Mouse (Mus musculus) stomach, embryonic 16.5 days (tissue): Measurements from ENCODE around the gene Fzr1. TPM values are rescaled to one million over a fixed set of nuclear protein-coding genes. Genes with fewer than 3 reads are reported as not detected.

Source experiments
- ATAC-seq: fragments of 200-750 bp; cut with Nextera tagmentation; 2 replicates; pipeline ENCODE4 v1.8.0; 2017; ENCODE audit warnings: moderate number of reproducible peaks, moderate TSS enrichment; ENCODE audit not compliant: insufficient read depth, low FRiP score
- H3K27ac ChIP-seq: fragments of 300-500 bp; sonication (generic); 2 replicates; pipeline ENCODE4 v1.5.1; 2014; ENCODE audit warnings: low read length
- H3K27me3 ChIP-seq: fragments of 300-500 bp; sonication (generic); 2 replicates; pipeline ENCODE4 v1.6.1; 2014; ENCODE audit warnings: low read length, control low read depth, mixed read lengths; ENCODE audit not compliant: control insufficient read depth, insufficient read depth
- H3K36me3 ChIP-seq: fragments of 300-500 bp; sonication (generic); 2 replicates; pipeline ENCODE4 v1.6.1; 2014; ENCODE audit warnings: low read length; ENCODE audit not compliant: control insufficient read depth, insufficient read depth
- H3K4me1 ChIP-seq: fragments of 300-500 bp; sonication (generic); 2 replicates; pipeline ENCODE4 v1.6.1; 2014; ENCODE audit warnings: low read length, control low read depth, mixed read lengths; ENCODE audit not compliant: control insufficient read depth, insufficient read depth
- H3K4me2 ChIP-seq: fragments of 300-500 bp; sonication (generic); 2 replicates; pipeline ENCODE4 v1.6.1; 2014; ENCODE audit warnings: low read depth, low read length, mixed read lengths
- H3K4me3 ChIP-seq: fragments of 300-500 bp; sonication (generic); replicated peaks from 2 replicates; pipeline ENCODE4 v1.5.1; 2014; ENCODE audit warnings: mild to moderate bottlenecking, low read length
- H3K9ac ChIP-seq: fragments of 300-500 bp; sonication (generic); 2 replicates; pipeline ENCODE4 v1.6.1; 2014; ENCODE audit warnings: low read length
- H3K9me3 ChIP-seq: fragments of 300-500 bp; sonication (generic); replicated peaks from 2 replicates; pipeline ENCODE4 v1.6.1; 2016; ENCODE audit warnings: low read length, control low read depth; ENCODE audit not compliant: control insufficient read depth
- WGBS: fragments of 180-500 bp; shearing (Covaris S2); extraction: QIAGEN DNeasy Blood & Tissue Kit; methylation state at CpG from one replicate; pipeline ENCODE4 v1.1.7; 2014; 5-methylcytosine and 5-hydroxymethylcytosine counted together
- polyA plus RNA-seq: library from polyadenylated mRNA; unstranded; fragments of >200 nt; fragmentation: Nextera tagmentation; extraction: Ambion mirVana; gene quantifications from 2 replicates; pipeline ENCODE4 v1.2.1, GENCODE M21; 2015

Fzr1 gene
- polyA plus RNA-seq, 1 experiment from 2014 or later, result 79.0 TPM

DNA sequence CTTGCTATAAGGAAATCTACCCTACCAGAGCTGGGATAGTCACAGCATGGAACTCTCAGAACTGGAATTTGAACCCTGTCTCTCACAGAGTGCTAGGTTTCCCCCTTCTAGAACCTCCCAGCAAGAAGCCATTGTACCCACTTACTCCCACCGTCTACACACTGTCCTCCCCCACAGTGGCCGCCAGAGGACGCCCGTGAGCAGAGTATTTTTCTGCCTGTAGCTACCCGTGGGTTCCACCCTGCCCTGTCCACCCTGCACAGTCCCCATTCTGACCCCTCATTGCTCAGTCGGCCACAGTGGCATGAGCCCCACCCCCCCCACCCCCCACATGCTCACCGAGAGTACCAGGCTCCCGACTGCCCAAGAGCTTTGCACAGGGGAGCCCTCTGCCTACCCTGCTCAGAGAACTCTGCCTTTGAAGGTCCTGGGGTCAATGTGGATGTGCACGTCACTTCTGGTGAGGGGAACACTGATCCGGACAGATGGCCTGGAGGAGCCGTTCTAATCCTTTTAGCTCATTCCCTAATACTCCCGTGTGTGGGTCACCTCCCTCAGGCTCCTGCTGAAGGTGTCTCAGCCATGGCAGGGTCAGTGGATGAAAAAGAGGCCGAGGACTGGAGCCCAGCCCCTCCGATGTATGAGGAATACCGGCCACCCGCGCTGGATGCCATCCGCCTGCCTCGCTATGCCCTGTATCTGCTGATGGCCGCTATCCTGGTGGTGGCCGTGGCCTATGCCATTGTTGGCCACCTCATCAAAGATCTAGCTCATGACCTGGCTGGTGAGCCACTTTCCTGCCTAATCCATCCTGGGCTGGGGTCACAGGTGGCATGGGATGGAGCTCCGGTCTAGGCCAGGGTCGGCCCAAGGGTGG is 11.7 kb upstream of the Fzr1 start:
- 58% methylated on average over 23 of the region's 23 CpGs for WGBS
- H3K9ac ChIP-seq, result peak overlapping the region; percentile 31; the same call in 1 of the 2 replicates

DNA sequence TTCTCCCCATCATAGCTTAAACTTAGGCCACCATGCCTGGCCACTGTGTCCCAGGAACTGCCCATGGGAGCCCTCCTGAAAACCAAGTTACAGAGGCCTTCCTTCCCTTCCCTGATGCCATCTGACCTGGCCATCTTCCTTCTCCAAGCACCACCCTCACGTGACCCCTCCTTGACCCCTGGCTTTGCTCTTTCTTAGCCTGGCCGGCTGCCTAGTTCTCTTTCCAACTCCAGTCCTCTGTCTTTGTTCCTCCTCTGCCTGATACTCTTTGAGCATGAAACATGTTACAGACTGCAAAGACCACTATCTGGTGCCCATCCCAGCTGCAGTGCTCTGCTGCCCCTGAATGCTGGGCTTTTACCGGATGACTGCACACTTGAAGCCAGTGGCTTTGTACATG is 11.1 kb upstream of the Fzr1 start:
- H3K4me1 ChIP-seq, result peaks cover 33% of the 10 kb centered on the region
- ATAC-seq, result no peak
- no peaks in the 10 kb centered on the region for H3K27me3 ChIP-seq
- H3K4me2 ChIP-seq, result no peak overlapping the region
- H3K36me3 ChIP-seq, result peaks cover 6% of the 10 kb centered on the region; the same call in 1 of the 2 replicates
- WGBS, result 46% methylated on average over 3 of the region's 3 CpGs
- H3K4me3 ChIP-seq, result no peak overlapping the region
- no peaks in the 10 kb centered on the region for H3K9me3 ChIP-seq
- peak overlapping the region; percentile 43; the same call in 1 of the 2 replicates for H3K27ac ChIP-seq
- H3K9ac ChIP-seq, result peak overlapping the region; percentile 31; the same call in 1 of the 2 replicates

More for the DNA sequence above, 11.7 kb upstream of the Fzr1 start:
- Histone ChIP-seq H3K4me2 (no peak overlapping the region), H3K27ac (peak overlapping the region; percentile 43; the same call in 1 of the 2 replicates), H3K9me3 (no peaks in the 10 kb centered on the region), H3K36me3 (peaks cover 6% of the 10 kb centered on the region; the same call in 1 of the 2 replicates), H3K4me1 (peaks cover 30% of the 10 kb centered on the region), H3K4me3 (no peak overlapping the region), H3K27me3 (no peaks in the 10 kb centered on the region)
- peak; percentile 47; the same call in 1 of the 2 replicates for ATAC-seq

DNA sequence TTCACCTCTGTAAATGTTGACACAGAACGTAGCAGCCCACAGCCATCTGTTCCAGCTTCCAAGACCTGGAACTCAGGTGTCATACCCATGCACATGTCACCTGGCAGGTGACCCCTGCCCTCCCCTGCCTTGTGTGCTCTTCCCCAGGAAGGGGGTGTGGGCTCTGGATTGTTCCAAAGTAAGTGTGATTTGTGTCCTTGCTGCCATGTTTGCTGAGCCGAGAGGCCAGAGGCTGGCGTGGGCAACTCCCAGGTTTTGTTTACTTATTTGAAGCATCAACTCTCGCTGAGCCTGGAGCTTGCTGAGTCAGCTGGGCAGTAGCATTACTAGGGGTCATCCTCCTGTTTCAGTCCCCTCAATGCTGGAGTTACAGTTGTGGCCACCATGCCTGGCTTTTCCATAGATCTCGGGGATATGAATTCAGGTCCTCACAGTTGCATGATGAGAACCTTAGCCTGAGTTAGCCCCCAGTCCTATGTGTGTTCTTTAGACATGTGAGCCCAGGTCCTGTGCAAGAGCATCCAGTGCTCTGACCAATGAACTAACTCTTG is 10.3 kb upstream of the Fzr1 start, which contains the start of gene Gm48552:
Gene Gm48552 (plus strand): TSS at position 501 of the 551 bp plus-strand sequence.
- Histone ChIP-seq H3K36me3 (peaks cover 6% of the 10 kb centered on the region; the same call in 1 of the 2 replicates), H3K27ac (peak within 1 kb of the TSS; percentile 43; the same call in 1 of the 2 replicates), H3K27me3 (no peaks in the 10 kb centered on the region), H3K4me1 (peaks cover 28% of the 10 kb centered on the region), H3K9me3 (no peaks in the 10 kb centered on the region), H3K9ac (peak within 1 kb of the TSS; percentile 31; the same call in 1 of the 2 replicates), H3K4me3 (no peak within 1 kb of the TSS), H3K4me2 (no peak within 1 kb of the TSS)
- 50% methylated on average over 5 of the region's 5 CpGs for WGBS
- ATAC-seq, result no peak

DNA sequence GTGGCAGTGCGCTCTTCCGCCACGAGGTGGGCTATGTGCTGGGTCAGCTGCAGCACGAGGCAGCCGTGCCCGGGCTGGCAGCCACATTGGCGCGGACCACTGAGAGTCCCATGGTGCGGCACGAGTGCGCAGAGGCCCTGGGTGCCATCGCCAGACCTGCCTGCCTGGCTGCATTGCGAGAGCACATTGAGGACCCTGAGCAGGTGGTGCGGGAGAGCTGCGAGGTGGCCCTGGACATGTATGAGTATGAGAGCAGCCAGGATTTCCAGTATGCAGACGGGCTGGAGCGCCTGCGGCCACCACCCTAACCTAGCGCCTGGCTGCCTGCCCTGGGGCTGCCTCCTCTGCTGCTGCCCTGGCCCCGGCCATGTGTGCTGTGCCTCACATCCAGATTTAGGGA is 9.4 kb upstream of the Fzr1 start:
- Histone ChIP-seq H3K27me3 (no peaks in the 10 kb centered on the region), H3K9me3 (no peaks in the 10 kb centered on the region), H3K36me3 (peaks cover 6% of the 10 kb centered on the region; the same call in 1 of the 2 replicates), H3K4me2 (no peak overlapping the region), H3K4me3 (no peak overlapping the region), H3K27ac (no peak overlapping the region), H3K4me1 (peaks cover 19% of the 10 kb centered on the region), H3K9ac (no peak overlapping the region)
- ATAC-seq, result no peak
- 95% methylated on average over 20 of the region's 20 CpGs for whole genome bisulfite sequencing

DNA sequence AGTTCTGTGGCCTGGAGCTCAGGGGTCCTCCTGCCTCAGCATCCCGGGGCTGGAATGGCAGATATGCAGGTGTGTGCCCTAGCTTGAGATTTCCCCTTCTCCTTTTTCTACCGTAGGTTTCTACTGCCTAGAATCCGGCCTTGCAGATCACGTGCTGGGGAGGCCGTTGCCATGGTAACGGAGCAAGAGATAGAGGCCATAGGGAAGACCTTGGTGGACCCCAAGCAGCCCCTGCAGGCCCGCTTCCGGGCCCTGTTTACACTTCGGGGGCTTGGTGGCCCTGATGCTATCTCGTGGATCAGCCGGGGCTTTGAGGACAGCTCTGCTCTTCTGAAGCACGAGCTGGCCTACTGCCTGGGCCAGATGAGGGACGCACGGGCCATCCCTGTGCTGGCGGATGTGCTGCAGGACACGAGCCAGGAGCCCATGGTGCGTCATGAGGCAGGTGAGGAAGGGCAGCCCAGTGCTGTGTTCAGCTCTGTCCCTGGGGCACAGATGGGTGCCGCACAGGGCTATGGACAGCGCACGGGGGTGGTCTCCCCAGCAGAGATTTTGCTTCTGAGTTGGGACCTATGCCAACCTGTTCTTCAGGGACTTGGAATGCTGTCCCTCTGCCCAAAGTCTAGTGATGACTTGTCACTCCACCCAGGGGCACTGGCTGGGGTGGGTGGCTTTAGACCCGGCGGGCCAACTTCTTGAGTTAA is 7.4 kb upstream of the Fzr1 start:
- peak overlapping the region; percentile 93 for H3K4me2 ChIP-seq
- no peaks in the 10 kb centered on the region for H3K9me3 ChIP-seq
- peak overlapping the region; percentile 96 for H3K4me3 ChIP-seq
- peaks cover 6% of the 10 kb centered on the region; the same call in 1 of the 2 replicates for H3K36me3 ChIP-seq
- WGBS, result 66% methylated on average over 22 of the region's 22 CpGs
- no peak overlapping the region for H3K27ac ChIP-seq
- no peak for ATAC-seq
- H3K27me3 ChIP-seq, result no peaks in the 10 kb centered on the region
- peak overlapping the region; percentile 90; the same call in 1 of the 2 replicates for H3K9ac ChIP-seq
- peaks cover 19% of the 10 kb centered on the region for H3K4me1 ChIP-seq

DNA sequence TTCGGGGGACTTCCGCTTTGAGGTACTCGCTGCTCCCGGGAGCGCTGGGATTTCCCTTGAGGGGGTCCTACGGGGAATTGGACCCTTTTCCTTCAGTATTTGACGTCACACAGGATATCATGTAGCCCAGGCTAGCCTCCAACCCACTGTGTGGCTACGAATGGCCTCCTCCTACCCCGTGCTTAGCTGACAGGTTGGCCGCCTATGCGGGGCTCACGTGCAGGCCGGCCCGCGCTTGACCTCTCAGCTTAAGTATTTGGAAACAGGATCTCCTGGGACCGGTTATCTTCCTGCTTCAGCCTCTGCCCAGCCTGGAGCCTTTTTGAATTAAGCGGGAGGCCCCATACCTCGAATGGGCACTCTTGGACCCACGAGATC is 6.3 kb upstream of the Fzr1 start:
- under 1% methylated on average over 19 of the region's 19 CpGs for WGBS

DNA sequence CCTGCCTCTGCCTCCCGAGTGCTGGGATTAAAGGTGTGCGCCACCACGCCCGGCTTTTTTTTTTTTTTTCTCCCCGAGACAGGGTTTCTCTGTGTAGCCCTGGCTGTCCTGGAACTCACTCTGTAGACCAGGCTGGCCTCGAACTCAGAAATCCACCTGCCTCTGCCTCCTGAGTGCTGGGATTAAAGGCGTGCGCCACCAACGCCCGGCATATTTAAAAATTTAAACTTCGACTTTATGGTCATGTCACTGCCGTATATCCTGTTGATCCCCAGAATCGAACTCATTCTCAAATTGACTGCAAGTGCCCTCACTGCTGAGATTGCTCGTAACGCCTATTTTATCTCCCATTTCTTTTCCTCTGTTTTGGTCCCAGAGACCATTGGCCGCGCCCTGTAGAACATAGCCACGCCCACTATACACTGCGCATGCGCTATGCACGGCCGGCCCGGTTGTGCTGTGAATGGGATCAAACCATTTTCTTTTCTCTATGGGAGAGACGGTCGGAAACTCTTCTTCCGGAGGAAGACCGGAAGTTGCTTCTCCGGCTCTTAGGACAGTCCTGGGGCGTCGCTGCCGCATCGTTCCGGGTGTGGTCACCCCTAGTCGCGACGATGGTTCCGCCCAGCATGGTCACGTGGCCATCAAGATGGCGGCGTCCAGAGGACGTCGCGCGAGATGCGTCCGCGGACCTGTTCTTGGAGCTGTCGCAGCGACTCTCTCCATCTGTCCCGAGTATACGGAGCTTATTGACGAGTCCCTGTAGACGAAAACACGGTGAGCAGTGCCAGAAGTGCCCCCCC is 5.7 kb upstream of the Fzr1 start, which contains the start of the genes Dohh and Gm48551:
Gene Dohh (plus strand): TSS at position 627 of the 803 bp plus-strand sequence.
Gene Gm48551 (plus strand): TSS at position 665 of the 803 bp plus-strand sequence.
- ATAC-seq, result peak; percentile 94
- peak within 1 kb of the TSS; percentile 93 for H3K4me2 ChIP-seq
- peak within 1 kb of the TSS; percentile 89 for H3K27ac ChIP-seq
- H3K4me1 ChIP-seq, result peaks cover 13% of the 10 kb centered on the region
- WGBS, result 3% methylated on average over 50 of the region's 54 CpGs
- no peaks in the 10 kb centered on the region for H3K9me3 ChIP-seq
- peaks cover 6% of the 10 kb centered on the region; the same call in 1 of the 2 replicates for H3K36me3 ChIP-seq
- peak within 1 kb of the TSS; percentile 96 for H3K4me3 ChIP-seq
- peak within 1 kb of the TSS; percentile 90 for H3K9ac ChIP-seq
- H3K27me3 ChIP-seq, result no peaks in the 10 kb centered on the region

More for the DNA sequence above, 6.3 kb upstream of the Fzr1 start:
- H3K4me2 ChIP-seq, result peak overlapping the region; percentile 93
- H3K4me1 ChIP-seq, result peaks cover 17% of the 10 kb centered on the region
- no peaks in the 10 kb centered on the region for H3K27me3 ChIP-seq
- peak overlapping the region; percentile 96 for H3K4me3 ChIP-seq
- H3K9ac ChIP-seq, result peak overlapping the region; percentile 90
- peak overlapping the region; percentile 89 for H3K27ac ChIP-seq
- no peaks in the 10 kb centered on the region for H3K9me3 ChIP-seq
- no peak for ATAC-seq
- peaks cover 6% of the 10 kb centered on the region; the same call in 1 of the 2 replicates for H3K36me3 ChIP-seq

DNA sequence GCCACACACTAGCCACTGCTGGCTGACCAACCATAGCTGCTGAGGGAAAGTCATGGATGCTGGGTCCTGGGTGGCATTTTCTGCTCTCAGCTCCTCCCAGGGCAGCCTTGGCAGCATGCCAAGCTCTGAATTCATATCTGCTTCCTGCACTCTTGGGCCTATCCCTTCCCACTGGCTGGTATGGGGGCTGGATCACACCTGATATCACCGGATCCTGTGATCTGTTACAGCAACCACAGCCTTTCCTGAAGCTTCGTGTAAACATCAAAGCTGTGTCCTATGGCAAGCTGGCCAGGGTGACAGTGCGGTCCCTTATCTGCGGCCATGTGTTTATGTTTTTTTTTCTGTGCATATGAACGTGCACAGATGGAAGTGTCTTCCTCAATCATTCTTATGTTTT is 3.7 kb upstream of the Fzr1 start:
- Histone ChIP-seq H3K9ac (no peak overlapping the region), H3K4me3 (no peak overlapping the region), H3K9me3 (no peaks in the 10 kb centered on the region), H3K4me1 (peaks cover 23% of the 10 kb centered on the region), H3K36me3 (no peaks in the 10 kb centered on the region), H3K27me3 (no peaks in the 10 kb centered on the region), H3K27ac (peak overlapping the region; percentile 34), H3K4me2 (no peak overlapping the region)
- ATAC-seq, result no peak
- WGBS, result 60% methylated on average over 5 of the region's 5 CpGs
